Mouse (Mus musculus) embryonic stem cell, embryonic (primary cell): Measurements from ENCODE around the gene Arid5b.

Source experiments
- CTCF ChIA-PET, 4 experiments: fragments of 300-600 bp in 2 of 4; fragments of 350-600 bp in 2 of 4; sonication (Branson Sonifier 250); formaldehyde crosslinking; loops; one replicate each; lab custom pipeline; 2022; ENCODE audit warnings: inconsistent platforms in 2 of 4; lab: Charles Lee
- POLR2A ChIA-PET, 4 experiments: fragments of 300-600 bp in 2 of 4; fragments of 350-600 bp in 2 of 4; sonication (Branson Sonifier 250); formaldehyde crosslinking; loops; one replicate each; lab custom pipeline; 2022; ENCODE audit warnings: antibody characterized with exemption in 4 of 4, inconsistent platforms in 1 of 4; lab: Charles Lee

Gene Arid5b

DNA sequence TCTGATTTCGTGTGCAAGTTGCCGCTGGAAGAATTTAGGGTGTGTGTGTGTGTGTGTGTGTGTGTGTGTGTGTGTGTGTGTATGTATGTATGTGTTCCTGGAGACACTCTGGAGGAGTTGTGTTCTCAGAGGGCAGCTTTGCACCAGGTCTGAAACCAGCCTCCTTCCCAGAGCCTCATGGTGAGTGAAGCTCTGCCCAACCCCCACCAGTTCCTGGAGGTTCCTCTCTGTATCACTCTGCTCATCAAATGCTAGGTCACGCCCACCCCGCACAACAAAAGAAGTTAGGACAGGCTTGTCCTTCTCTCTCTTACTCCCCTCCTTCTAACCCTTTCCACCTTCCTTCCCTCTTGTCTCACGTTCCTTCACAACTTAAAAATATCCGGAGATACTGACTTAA lies 234.6 kb downstream of the Arid5b start:
- ChIA-PET CTCF (interaction anchor here in 3 of 4 experiments (0.7 to 1.3 kb wide), 7 partner anchors 9 to 180 kb away, joined by 3 to 8 read pairs (median 3); no protein-coding TSS in a partner anchor), POLR2A (interaction anchor here (0.5 to 2.5 kb wide), 15 partner anchors 14 to 528 kb away, joined by 3 to 18 read pairs (median 4); no protein-coding TSS in a partner anchor)
